Mouse (Mus musculus) Patski (cell line): ENCODE measurements around the gene Sync. TPM values are rescaled to one million over a fixed set of nuclear protein-coding genes. Genes with fewer than 3 reads are reported as not detected.
A peak's percentile ranks its signal among the peaks of the same experiment; 100 is the strongest.

Experiments
- ATAC-seq: fragments of 100-300 bp; one replicate; pipeline ENCODE4 v1.8.0; 2021
- CTCF ChIA-PET: fragments of 350-600 bp; sonication (Branson Sonifier 250); formaldehyde crosslinking; loops from one replicate; lab custom pipeline; 2022; ENCODE audit warnings: inconsistent platforms; lab: Charles Lee
- POLR2A ChIA-PET: fragments of 350-600 bp; sonication (Branson Sonifier 250); formaldehyde crosslinking; loops from one replicate; lab custom pipeline; 2022; ENCODE audit warnings: antibody characterized with exemption, inconsistent platforms; lab: Charles Lee
- DNase-seq: peaks from one replicate; pipeline ENCODE4 v3.0.0-alpha.2; 2011; ENCODE audit warnings: low read depth, low spot score
- H3K27me3 ChIP-seq: fragments of 371-371 bp; one replicate; pipeline ENCODE4 v1.5.1; 2021
- CTCF ChIP-seq: fragments of 100-300 bp; IDR thresholded peaks from one replicate; pipeline ENCODE4 v1.5.1; 2021
- in situ Hi-C: fragments of 300-500 bp; cut with MboI; formaldehyde crosslinking; loops from 3 replicates; pipeline ENCODE4 v1.11.1; 2018; ENCODE audit warnings: low pct_unique_long_range_greater_than_20kb, mixed read lengths
- polyA plus RNA-seq: library from polyadenylated mRNA; unstranded; gene quantifications from one replicate; pipeline ENCODE4 v1.2.3, GENCODE M21; 2021

Sync gene
- polyA plus RNA-seq, 1 experiment from 2014 or later, result 4.9 TPM

DNA sequence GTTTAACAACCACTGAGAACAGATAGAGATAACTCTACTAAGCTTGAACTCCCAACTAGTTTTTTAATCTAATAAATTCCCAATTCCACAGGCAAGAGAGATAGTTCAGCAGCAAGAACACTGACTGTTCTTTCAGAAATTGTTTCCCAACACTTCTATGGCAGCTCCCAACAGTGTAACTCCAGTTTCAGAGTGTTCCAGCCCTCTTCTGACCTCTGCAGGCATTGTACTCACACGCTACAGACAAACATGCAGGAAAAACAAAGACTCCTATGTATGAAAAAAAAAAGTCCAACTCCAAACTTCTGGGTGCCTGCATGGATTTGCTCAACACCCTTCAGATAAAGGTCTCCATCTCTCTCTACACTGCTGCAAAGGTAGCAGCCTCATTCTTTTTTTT, 45.4 kb downstream of the Sync start:
- in situ Hi-C loops, result no loop called here
- ATAC-seq (no peak), DNase-seq (no peak)
- no peaks in the 10 kb centered on the region for H3K27me3 ChIP-seq
- POLR2A ChIA-PET, result no interaction called here
- no peak for TF ChIP-seq CTCF
- CTCF ChIA-PET, result interaction anchor here (1.2 to 1.3 kb wide), 2 partner anchors 47 to 84 kb away, joined by 3 read pairs; no protein-coding TSS in a partner anchor

DNA sequence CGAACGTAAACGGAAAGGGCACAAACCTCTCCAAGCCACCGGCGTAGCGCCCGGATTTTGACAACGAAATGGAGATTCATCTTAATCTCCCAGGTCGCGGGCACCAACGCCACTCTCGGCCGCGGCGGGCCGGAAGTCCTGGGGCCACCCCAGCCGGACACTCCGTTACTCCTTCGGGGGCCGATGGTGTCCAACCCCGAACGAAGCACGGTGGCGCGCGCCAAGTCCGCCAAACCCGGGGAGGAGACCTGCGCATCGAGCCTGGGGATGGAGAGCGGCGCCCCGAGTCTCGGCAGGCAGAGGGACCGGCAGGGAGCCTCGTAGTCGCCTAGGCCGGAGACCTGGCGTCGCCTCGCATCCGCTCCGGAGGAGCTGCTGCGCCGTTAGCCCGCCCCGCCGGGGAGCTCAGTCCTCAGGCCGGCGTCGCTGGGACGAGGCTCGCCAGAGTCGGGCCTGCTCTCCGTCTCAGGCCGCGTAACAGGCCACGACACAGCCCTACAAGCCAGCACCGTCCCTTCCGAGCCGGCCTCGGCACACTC, 47.3 kb downstream of the Sync start:
- DNase-seq, result no peak
- POLR2A ChIA-PET, result no interaction called here
- no peak for TF ChIP-seq CTCF
- peak; percentile 48 for ATAC-seq
- in situ Hi-C loops, result no loop called here
- H3K27me3 ChIP-seq, result no peaks in the 10 kb centered on the region
- CTCF ChIA-PET, result no interaction called here

DNA sequence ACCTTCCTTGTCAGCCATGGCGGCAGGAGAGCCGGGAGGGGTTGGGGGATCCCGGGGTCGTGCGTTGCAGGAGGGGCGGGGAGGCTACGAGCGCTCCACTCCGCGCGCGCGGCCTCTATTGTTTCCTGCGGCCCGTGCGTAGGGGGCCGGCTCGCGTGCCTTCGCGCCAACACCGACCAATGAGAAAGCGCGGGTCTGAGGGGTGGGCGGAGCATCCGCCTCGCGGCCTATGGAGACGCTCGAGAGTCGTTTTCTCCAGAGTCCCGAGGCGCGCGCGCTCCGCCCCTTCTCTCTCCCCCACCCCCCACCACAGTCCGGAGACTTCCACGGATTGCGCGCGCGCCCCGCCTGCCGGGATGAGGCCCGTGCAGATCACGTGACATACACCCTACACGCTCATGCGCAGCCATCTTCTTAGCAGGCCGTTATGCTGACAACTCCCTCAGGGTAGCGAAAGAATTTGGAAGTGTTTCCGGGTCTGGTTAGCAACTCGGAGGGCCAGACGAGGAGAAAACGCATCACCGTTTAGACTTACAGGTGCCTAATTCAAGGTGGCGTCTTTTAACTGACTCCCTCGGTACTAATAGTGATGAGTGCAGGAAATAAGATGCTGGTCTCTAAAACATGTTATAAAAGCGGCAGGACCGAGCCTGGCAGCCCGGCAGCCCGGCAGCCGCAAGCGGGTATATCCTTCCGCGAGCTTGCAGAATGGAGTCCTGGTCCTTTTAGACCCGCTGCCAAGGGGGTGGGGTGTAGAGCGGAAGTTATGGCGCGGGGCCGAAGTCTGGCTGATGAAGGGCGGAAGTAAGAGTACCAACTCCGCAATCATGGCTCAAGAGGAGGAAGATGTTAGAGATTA, 48.0 kb downstream of the Sync start, which contains the start of the genes Rbbp4 and Zbtb8os:
TSS of gene Rbbp4 (minus strand) at position 155 of the 859 bp plus-strand sequence.
TSS of gene Zbtb8os (plus strand) at position 480 of the 859 bp plus-strand sequence.
- ChIA-PET POLR2A (no interaction called here), CTCF (no interaction called here)
- in situ Hi-C loops, result no loop called here
- no peak for TF ChIP-seq CTCF
- H3K27me3 ChIP-seq, result no peaks in the 10 kb centered on the region
- ATAC-seq, result peak; percentile 82
- peak; percentile 94 for DNase-seq

DNA sequence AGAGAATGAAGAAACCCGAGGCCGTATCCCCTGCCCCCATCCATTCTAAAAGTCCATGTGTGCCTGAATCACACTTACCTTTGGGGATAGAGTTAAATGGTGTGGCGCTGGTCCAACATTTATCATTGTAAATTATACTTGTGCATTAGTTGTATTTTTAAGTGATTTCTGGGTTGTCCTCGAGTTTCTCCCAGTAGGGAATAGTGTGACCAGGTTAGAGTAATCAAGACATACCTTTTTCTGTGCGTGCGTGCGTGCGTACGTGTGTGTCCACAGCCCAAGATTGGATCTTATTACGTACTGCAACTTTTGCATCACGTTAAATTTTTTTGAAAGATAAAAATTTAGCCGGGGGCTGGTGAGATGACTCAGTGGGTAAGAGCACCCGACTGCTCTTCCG, 48.9 kb downstream of the Sync start:
- ATAC-seq (no peak), DNase-seq (no peak)
- in situ Hi-C loops, result no loop called here
- no peak for TF ChIP-seq CTCF
- H3K27me3 ChIP-seq, result no peaks in the 10 kb centered on the region
- CTCF ChIA-PET, result no interaction called here
- POLR2A ChIA-PET, result no interaction called here

DNA sequence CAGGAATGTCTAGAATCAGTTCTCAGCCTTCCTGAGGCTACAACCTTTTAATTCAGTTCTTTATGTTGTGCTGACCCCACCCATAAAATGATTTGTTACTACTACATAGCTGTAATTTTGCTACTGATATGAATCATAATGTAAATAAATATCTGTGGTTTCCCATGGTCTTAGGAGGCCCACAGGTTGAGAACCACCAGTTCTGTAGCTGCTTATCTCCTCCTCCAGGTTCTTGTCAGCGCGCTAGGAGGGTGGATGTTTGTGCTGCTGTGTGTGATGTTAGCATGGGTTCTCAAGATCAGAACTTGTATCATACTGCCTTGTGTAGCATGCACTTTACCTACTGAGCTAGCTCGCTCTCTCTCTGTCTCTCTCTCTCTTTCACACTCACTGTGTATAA, 52.3 kb downstream of the Sync start:
- no peaks in the 10 kb centered on the region for H3K27me3 ChIP-seq
- POLR2A ChIA-PET, result no interaction called here
- no peak for DNase-seq
- ATAC-seq, result no peak
- no peak for TF ChIP-seq CTCF
- in situ Hi-C loops, result no loop called here
- CTCF ChIA-PET, result interaction anchor here (1.3 kb wide), 1 partner anchor 117 kb away, joined by 3 read pairs; no protein-coding TSS in a partner anchor

DNA sequence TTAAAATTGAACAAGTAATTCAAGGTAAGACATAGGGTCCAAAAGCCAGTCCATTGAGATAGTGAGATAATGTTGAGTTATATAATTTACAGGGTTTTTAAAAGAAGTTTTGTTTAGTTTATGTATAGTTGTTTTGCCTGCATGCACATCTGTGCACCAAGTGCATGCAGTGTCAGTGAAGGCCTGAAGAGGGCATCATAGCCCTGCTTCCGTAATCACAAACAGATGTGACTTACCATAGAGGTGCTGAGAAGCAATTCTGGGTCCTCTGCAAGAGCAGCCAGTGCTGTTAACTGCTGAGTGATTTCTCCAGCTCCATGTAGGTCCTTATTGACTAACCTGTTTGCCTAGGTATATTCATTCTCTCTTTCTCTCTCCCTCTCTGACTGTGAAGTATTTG, 54.5 kb downstream of the Sync start:
- no peak for ATAC-seq
- CTCF ChIA-PET, result no interaction called here

DNA sequence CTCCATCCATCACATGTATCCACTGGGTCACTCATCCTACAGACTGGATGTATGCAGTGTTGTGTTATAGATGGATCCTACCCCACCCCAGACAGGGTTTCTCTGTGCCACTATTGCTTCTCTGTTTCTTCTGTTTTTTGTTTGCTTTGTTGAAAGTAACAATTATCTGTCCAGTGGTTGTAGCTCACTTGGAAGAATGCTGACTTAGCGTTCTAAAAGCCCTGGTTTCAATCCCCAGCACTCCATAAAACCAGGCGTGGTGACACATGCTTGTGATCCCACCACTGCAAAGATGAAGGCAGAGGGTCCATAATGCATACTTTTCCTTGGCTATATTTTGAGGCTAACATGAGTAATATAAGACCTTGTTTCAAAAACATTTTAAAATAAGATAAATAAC, 55.3 kb downstream of the Sync start:
- in situ Hi-C loops, result no loop called here
- no peak for ATAC-seq

More for the DNA sequence above, 54.5 kb downstream of the Sync start:
- POLR2A ChIA-PET, result no interaction called here
- H3K27me3 ChIP-seq, result no peaks in the 10 kb centered on the region
- TF ChIP-seq CTCF, result no peak
- no peak for DNase-seq
- in situ Hi-C loops, result no loop called here

DNA sequence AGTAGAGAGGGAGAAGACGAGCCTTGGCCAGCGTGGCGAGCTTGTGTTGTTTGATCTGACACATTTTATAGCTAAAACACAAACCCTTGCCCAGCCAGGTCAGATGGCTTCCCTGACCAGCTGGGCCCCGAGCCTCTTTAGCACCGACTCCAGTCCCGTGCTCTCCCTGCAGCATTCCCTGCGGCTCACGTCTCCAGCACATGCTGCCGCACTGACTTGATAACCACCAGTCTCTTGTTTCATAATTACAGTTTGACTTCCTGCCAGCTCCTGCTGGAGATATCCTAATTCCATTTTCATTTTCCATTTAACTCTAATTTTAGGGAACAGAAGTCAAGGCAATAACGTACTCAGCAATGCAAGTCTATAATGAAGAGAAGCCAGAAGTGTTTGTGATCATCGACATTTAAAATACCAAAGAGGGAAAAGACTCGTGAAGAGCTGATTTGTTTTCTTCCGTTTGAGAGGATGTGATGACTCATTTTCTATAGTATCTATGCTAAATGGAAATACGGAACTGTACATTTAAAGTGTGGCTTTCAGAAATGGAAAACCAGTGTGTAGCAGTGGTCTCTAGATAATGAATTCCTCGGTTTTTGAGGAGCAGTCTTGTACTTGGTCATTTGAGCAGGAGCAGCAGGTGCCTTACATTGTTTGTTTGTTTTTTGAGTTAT, 59.2 kb downstream of the Sync start:
- ATAC-seq, result no peak
- in situ Hi-C loops, result no loop called here
- POLR2A ChIA-PET, result interaction anchor here (0.6 kb wide), 1 partner anchor 151 kb away, joined by 3 read pairs; no protein-coding TSS in a partner anchor

More for the DNA sequence above, 55.3 kb downstream of the Sync start:
- ChIA-PET POLR2A (no interaction called here), CTCF (no interaction called here)
- no peaks in the 10 kb centered on the region for H3K27me3 ChIP-seq
- TF ChIP-seq CTCF, result no peak
- no peak for DNase-seq

DNA sequence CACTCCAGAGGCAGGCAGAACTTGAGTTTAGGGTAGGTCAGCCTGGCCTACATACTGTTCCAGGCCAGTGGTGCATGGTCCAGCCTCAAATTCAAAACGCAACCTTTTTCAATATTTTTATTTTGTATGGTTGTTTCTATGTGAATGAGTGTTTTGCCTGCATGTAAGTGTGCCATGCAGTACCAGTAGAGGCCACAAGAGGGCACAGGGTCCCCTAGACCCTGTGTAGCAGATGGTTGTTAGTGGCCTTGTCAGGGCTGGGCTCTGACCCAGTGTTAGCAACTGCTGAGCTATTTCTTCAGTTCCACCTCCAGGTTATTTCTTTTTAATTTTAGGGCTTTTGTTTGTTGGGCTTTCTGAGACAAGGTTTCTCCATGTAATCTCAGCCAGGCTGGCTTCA, 63.2 kb downstream of the Sync start:
- ATAC-seq (no peak), DNase-seq (no peak)
- TF ChIP-seq CTCF, result no peak
- CTCF ChIA-PET, result interaction anchor here (0.8 to 2.5 kb wide), 9 partner anchors 9 to 114 kb away, joined by 3 to 27 read pairs (median 3); partner anchors contain the start of gene Bsdc1
- in situ Hi-C loops, result loop anchor here (5.0 kb wide), 1 partner anchor 107 kb away; no protein-coding TSS in a partner anchor
- H3K27me3 ChIP-seq, result no peaks in the 10 kb centered on the region
- POLR2A ChIA-PET, result interaction anchor here (0.9 to 1.2 kb wide), 2 partner anchors 102 to 105 kb away, joined by 5 to 7 read pairs; no protein-coding TSS in a partner anchor

More for the DNA sequence above, 59.2 kb downstream of the Sync start:
- TF ChIP-seq CTCF, result no peak
- H3K27me3 ChIP-seq, result no peaks in the 10 kb centered on the region
- no peak for DNase-seq
- CTCF ChIA-PET, result no interaction called here

DNA sequence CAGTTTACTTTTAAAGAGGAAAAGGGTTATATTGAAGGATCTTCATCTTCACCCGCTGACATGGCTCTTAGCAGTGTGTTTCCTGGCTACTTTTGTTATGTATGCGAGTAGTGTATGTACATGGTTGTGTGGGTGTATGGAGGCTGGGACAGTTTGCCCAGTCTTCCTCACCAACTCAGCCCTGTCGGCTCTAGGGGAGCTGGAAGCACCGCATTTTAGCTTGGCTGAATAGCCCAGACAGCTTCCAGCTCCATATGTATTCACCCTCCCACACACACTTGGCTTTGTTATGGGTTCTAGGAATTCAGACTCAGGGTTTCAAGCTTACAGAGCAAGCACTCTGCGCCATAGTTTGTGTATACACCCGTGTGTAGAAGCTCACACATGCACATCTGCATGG, 63.7 kb downstream of the Sync start:
- no peak for TF ChIP-seq CTCF
- ATAC-seq (no peak), DNase-seq (no peak)
- ChIA-PET POLR2A (interaction anchor here (0.9 to 1.2 kb wide), 2 partner anchors 101 to 105 kb away, joined by 5 to 7 read pairs; no protein-coding TSS in a partner anchor), CTCF (interaction anchor here (0.8 to 2.5 kb wide), 9 partner anchors 9 to 114 kb away, joined by 3 to 27 read pairs (median 3); partner anchors contain the start of gene Bsdc1)
- in situ Hi-C loops, result loop anchor here (5.0 kb wide), 1 partner anchor 106 kb away; no protein-coding TSS in a partner anchor
- H3K27me3 ChIP-seq, result no peaks in the 10 kb centered on the region
